7 mouse cellular contexts compared by ENCODE assay signal in the genomic region with DNA sequence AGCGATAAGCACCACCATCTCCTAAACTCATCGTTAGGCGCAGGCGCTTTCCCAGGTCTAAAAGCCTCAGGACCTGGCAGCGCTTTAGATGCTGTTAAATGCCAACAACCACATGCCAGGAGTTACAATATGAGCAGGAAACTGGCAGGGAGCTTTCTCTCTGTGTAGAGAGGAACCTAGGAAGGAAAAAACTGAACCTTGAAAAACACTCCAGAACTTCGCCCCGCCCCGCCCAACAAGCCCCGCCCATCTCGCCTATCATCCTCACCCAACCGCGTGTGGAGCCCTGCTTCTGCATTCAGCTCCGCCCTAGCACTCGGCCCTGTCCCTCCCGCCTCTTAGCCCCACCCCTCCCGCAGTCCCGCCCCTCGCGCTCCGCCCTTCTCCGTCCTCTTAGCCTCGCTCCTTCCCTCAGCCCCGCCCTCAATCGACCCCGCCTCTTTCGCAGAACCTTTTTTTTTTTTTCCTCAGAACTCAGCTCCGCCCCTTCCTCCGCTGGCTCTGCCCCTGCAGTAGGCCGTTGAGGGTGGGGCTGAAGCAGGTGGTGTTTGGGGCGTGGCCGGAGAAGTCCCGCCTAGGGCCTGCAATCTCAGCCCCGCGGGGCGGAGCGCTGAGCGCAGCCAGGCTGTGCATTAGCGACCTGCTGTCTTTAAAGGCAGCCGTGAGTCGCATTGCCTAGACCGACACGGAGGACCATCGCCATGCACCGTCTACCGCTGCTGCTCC. TPM values are rescaled to one million over a fixed set of nuclear protein-coding genes. Genes with fewer than 3 reads are reported as not detected.
A peak's percentile ranks its signal among the peaks of the same experiment; 100 is the strongest.
DNase-seq lines count a peak whose midpoint lies in the region; ATAC-seq and TF ChIP-seq lines count a peak whose summit lies in the region.

A gene (plus strand): TSS at position 653 of the 726 bp plus-strand sequence.

- peak; percentile 96 for DNase-seq in adrenal gland, postnatal 10 days
- peak; percentile 99 for DNase-seq in embryonic facial prominence, embryonic 10.5 days (ENCODE audit: low spot score)
- DNase-seq in gonadal fat pad, adult 2 months (ENCODE audit: low read depth), result peak; percentile 86
- DNase-seq in left cerebral cortex, postnatal 4 days, result peak; percentile 95

- H3K9me3 ChIP-seq in embryonic facial prominence, embryonic 10.5 days, result no peaks in the 10 kb centered on the region
- H3K9me3 ChIP-seq in intestine, postnatal 0 days (ENCODE audit: control insufficient read depth), result no peaks in the 10 kb centered on the region
- H3K9me3 ChIP-seq in midbrain, embryonic 12.5 days, result no peaks in the 10 kb centered on the region

- ATAC-seq in intestine, postnatal 0 days, result peak; percentile 98
- peak; percentile 94 for ATAC-seq in midbrain, embryonic 12.5 days (ENCODE audit: low FRiP score, low read depth)

- peaks cover 8% of the 10 kb centered on the region; the same call in 1 of the 2 replicates for H3K27me3 ChIP-seq in embryonic facial prominence, embryonic 10.5 days (replicated peaks; ENCODE audit: low read depth, poor library complexity, severe bottlenecking)
- no peaks in the 10 kb centered on the region for H3K27me3 ChIP-seq in intestine, postnatal 0 days (replicated peaks; ENCODE audit: control insufficient read depth, insufficient read depth, low read length)
- peaks cover 3% of the 10 kb centered on the region for H3K27me3 ChIP-seq in midbrain, embryonic 12.5 days
- no peaks in the 10 kb centered on the region for H3K27me3 ChIP-seq in small intestine, adult 2 months (ENCODE audit: control insufficient read depth, insufficient read depth, low read length)

- intact Hi-C loops in left cerebral cortex, postnatal 4 days (cut with DNase I), result no loop called here

- peak within 1 kb of the TSS; percentile 79 for H3K27ac ChIP-seq in embryonic facial prominence, embryonic 10.5 days (replicated peaks)
- H3K27ac ChIP-seq in intestine, postnatal 0 days (ENCODE audit: low read depth, low read length), result peak within 1 kb of the TSS; percentile 74
- H3K27ac ChIP-seq in midbrain, embryonic 12.5 days (replicated peaks), result peak within 1 kb of the TSS; percentile 61
- H3K27ac ChIP-seq in small intestine, adult 2 months (ENCODE audit: insufficient read depth, low read depth, low read length), result peak within 1 kb of the TSS; percentile 96

- TF ChIP-seq POLR2A in small intestine, adult 2 months (IDR thresholded peaks at IDR 0.05; ENCODE audit: low read depth, low read length), result peak; percentile 77

- 2% methylated on average over 45 of the region's 45 CpGs for WGBS in embryonic facial prominence, embryonic 10.5 days
- 1% methylated on average over 45 of the region's 45 CpGs for WGBS in intestine, postnatal 0 days
- 2% methylated on average over 38 of the region's 45 CpGs for WGBS in midbrain, embryonic 12.5 days
- WGBS in small intestine, adult 2 months, result 2% methylated on average over 45 of the region's 45 CpGs

- peak; percentile 19; the same call in 1 of the 2 replicates for TF ChIP-seq CTCF in intestine, postnatal 0 days (IDR thresholded peaks at IDR 0.05; ENCODE audit: low read depth)
- TF ChIP-seq CTCF in small intestine, adult 2 months (IDR thresholded peaks at IDR 0.05; ENCODE audit: extremely low read depth, insufficient read length, insufficient replicate concordance, low read depth, low read length), result no peak; the same call in 1 of the 2 replicates

- peak within 1 kb of the TSS; percentile 69 for H3K4me3 ChIP-seq in embryonic facial prominence, embryonic 10.5 days
- H3K4me3 ChIP-seq in intestine, postnatal 0 days (ENCODE audit: low read depth, low read length), result peak within 1 kb of the TSS; percentile 37
- H3K4me3 ChIP-seq in midbrain, embryonic 12.5 days, result peak within 1 kb of the TSS; percentile 55
- peak within 1 kb of the TSS; percentile 65 for H3K4me3 ChIP-seq in small intestine, adult 2 months (ENCODE audit: low read depth, low read length)

- H3K36me3 ChIP-seq in embryonic facial prominence, embryonic 10.5 days (replicated peaks), result no peaks in the 10 kb centered on the region
- H3K36me3 ChIP-seq in intestine, postnatal 0 days (ENCODE audit: control insufficient read depth, insufficient read depth), result no peaks in the 10 kb centered on the region
- no peaks in the 10 kb centered on the region for H3K36me3 ChIP-seq in midbrain, embryonic 12.5 days
- no peaks in the 10 kb centered on the region for H3K36me3 ChIP-seq in small intestine, adult 2 months (ENCODE audit: control insufficient read depth, insufficient read depth, low read length)

- H3K9ac ChIP-seq in intestine, postnatal 0 days (ENCODE audit: low read depth, low read length), result peak within 1 kb of the TSS; percentile 43; the same call in 1 of the 2 replicates
- peak within 1 kb of the TSS; percentile 55 for H3K9ac ChIP-seq in midbrain, embryonic 12.5 days (replicated peaks)

- H3K4me1 ChIP-seq in embryonic facial prominence, embryonic 10.5 days, result peaks cover 15% of the 10 kb centered on the region
- H3K4me1 ChIP-seq in intestine, postnatal 0 days (replicated peaks; ENCODE audit: control insufficient read depth, insufficient read depth, low read length), result no peaks in the 10 kb centered on the region
- peaks cover 16% of the 10 kb centered on the region for H3K4me1 ChIP-seq in midbrain, embryonic 12.5 days
- H3K4me1 ChIP-seq in small intestine, adult 2 months (ENCODE audit: control insufficient read depth, insufficient read depth, insufficient read length, low read length), result peaks cover 5% of the 10 kb centered on the region; the same call in 1 of the 2 replicates

- H3K4me2 ChIP-seq in intestine, postnatal 0 days (replicated peaks; ENCODE audit: low read depth), result peak within 1 kb of the TSS; percentile 73
- H3K4me2 ChIP-seq in midbrain, embryonic 12.5 days (replicated peaks), result peak within 1 kb of the TSS; percentile 75

RNA-seq across cellular contexts. Expression of the gene that starts here (rescaled TPM):
- total RNA-seq in adrenal gland, postnatal 10 days (2021), result 10 to 100 TPM; 75.3 to 78.6 TPM
- polyA plus RNA-seq in embryonic facial prominence, embryonic 10.5 days (2016; fragmentation: Nextera tagmentation; extraction: Ambion mirVana), result 7.2 and 7.3 TPM in 2 replicates
- polyA plus RNA-seq in gonadal fat pad, adult 2 months (2012; rRNA removed), result 87.2 and 90.0 TPM in 2 replicates
- polyA plus RNA-seq in intestine, postnatal 0 days (2015; fragmentation: Nextera tagmentation; extraction: Ambion mirVana), result 14.8 and 15.4 TPM in 2 replicates
- 10 to 100 TPM; 31.0 to 32.2 TPM for total RNA-seq in left cerebral cortex, postnatal 4 days (2021)
- polyA plus RNA-seq in midbrain, embryonic 12.5 days (2016; fragmentation: Nextera tagmentation; extraction: Ambion mirVana), result 12.8 and 14.0 TPM in 2 replicates
- 16.6 and 24.2 TPM in 2 replicates for polyA plus RNA-seq in small intestine, adult 2 months (2012; rRNA removed)

Comparison
In these comparisons a context has a peak if more than half of its experiments do, and no peak if none do; other contexts are left out.
1. Peak in every context shown above with its lines: DNase-seq, ATAC-seq, H3K4me3 ChIP-seq and H3K27ac ChIP-seq.